Mouse (Mus musculus): ENCODE measurements around the gene Mrto4.
A peak's percentile ranks its signal among the peaks of the same experiment; 100 is the strongest.

The Mrto4 gene

DNA sequence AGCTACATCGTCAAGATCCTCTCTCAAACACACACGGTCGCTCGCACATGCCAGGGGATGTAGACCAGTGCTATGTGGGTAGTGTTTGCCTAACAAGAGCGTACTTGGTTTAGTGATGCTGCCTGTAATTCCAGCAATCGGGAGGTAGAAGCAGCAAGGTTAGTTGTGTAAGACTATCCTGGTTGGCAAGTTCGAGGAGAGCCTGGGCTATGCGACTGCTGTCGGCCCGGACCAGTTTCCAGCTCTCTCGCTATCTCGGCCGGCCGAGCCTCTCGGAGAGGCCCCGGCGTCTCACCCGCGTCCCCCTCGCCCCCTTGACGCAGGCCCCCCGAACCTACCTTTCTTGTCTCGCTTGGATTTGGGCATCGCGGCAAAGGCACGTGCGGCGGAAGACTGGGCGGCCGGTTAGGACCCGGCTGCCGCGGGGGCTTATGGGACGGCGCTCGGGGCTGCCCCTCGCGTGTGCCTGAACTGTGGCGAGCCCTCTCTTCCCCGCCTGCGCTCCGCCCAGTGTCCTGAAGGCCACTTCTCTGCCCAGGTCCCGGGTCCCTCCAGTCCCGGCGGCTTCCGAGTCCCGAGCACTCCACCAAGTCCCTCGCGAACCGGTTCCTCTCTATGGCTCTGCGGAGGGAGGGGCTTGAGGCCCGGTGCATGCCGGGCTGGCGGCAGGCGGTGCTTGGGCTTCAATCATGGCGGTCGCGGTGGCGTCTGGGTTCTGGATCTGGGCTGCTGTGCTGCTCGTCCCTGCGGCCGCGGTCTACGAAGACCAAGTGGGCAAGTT, at the start of gene Mrto4, which contains the start of the genes Emc1 and Ubr4:
TSS of gene Mrto4 (minus strand) at position 646 of the 781 bp plus-strand sequence.
TSS of gene Emc1 (plus strand) at position 657 of the 781 bp plus-strand sequence.
TSS of gene Ubr4 (plus strand) at position 679 of the 781 bp plus-strand sequence.
- DNase-seq (ENCODE audit: low read depth, low spot score), result peak; percentile 89

- no peak for DNase-seq (ENCODE audit: low read depth, low spot score)
Observed at GRCm38 (mm10) chr4:139400487-139400886, 48.1 kb upstream of the Mrto4 start.

GRCm38 (mm10) chr4:139395431-139395830, 43.1 kb upstream of the Mrto4 start:
- no peak for DNase-seq (ENCODE audit: low read depth, low spot score)

DNA sequence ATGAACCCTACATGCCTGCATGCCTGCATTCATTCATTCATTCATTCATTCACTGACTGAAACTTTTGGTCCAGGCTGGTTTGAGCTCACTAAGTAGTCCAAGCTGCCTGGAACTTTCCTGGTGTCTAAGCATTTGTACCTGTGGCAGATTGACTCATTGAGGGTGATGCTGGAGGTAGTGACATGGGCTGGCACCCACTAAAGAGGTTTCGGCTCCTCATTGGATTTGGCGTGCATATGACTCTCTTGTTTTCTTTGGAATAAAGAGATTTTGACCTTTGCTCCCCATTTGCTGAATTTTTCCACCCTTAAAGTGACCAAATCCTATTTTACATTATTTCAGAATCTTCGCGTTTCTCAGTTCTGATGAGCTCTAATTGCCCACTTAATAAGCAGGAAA, 37.2 kb upstream of the Mrto4 start:
- DNase-seq (ENCODE audit: low read depth, low spot score), result no peak

GRCm38 (mm10) chr4:139386869-139387319, 34.5 kb upstream of the Mrto4 start:
- no peak for DNase-seq (ENCODE audit: low read depth, low spot score)

DNA sequence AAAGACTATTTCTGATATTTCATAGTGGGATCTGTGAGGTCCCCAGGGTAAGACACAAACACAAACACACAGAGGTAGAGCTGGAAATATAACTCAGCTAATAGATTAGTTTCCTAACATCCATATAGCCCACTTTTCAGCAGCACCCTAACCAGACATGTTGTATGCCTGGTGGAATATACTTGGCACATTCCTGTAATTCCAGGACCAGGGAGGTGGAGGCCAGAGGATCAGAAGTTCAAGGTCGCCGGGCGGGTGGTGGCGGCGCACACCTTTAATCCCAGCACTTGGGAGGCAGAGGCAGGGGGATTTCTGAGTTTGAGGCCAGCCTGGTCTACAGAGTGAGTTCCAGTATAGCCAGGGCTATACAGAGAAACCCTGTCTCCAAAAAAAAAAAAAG, 33.5 kb upstream of the Mrto4 start:
- DNase-seq (ENCODE audit: low read depth, low spot score), result peak; percentile 79

DNA sequence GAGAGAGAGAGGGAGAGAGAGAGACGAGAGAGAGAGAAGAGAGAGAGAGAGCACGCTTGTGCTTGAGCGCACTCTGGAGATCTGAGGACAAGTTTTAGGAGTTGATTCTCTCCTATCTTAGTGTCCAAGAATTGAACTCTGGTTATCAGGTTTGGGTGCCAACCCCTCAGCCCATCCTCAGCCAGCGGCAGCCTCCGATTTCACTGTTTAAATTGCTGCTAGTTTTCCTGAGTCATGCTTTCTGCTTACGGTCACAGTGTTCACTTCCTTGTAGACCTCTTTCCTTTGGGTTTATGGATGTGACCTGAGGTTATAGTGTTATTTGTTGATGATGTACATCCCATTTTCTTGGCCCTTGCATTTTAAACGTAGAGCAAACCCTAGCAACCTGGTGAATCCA, 29.9 kb upstream of the Mrto4 start:
- DNase-seq (ENCODE audit: low read depth, low spot score), result no peak

GRCm38 (mm10) chr4:139381452-139381845, 29.1 kb upstream of the Mrto4 start:
- no peak for DNase-seq (ENCODE audit: low read depth, low spot score)

GRCm38 (mm10) chr4:139380775-139381451, 28.5 kb upstream of the Mrto4 start:
- peak; percentile 76 for DNase-seq (ENCODE audit: low read depth, low spot score)

DNA sequence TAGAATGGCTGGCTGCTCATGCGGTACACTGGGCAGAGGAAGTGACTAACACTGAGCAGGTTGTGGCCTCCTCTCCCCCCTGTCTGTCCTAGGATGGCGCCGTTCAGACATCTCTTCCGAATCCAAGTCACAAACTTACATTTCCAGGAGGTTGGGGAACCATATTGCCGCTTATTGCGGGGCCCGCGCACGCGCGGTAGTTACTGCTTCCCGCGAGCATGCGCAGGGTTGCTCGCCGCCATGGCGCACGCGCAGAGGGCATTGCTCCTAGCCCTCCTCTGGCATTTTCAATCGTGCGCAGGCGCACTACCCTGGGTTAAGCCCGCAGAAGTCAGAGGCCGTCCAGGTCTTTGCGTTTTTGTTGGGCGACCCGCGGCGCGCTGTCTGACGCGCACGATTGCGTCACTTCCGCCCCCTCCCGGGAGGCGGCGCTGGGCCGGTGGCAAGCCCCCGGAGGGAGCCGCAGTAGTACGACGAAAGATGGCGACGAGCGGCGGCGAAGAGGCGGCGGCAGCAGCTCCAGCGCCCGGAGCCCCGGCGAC, 27.9 kb upstream of the Mrto4 start:
- peak; percentile 99 for DNase-seq (ENCODE audit: low read depth, low spot score)

DNA sequence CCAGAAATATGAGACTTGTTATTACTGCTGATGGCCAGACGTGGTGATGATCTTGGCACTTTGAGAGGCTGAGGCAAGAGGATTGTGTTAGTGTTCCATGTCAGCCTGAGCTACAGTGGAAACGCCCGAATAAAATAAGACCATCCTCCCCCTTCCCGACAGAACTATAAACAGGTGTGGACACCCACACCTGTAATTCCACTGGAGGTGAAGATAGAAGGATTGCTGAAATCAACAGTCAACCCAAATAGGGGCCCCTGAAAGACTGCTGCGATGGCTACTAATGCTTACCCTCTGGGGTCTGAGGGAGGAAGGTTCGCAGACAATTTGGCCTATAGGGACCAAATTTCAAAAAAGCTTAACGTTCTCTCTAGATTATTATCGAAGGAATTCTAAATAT, 27.3 kb upstream of the Mrto4 start:
- no peak for DNase-seq (ENCODE audit: low read depth, low spot score)

DNA sequence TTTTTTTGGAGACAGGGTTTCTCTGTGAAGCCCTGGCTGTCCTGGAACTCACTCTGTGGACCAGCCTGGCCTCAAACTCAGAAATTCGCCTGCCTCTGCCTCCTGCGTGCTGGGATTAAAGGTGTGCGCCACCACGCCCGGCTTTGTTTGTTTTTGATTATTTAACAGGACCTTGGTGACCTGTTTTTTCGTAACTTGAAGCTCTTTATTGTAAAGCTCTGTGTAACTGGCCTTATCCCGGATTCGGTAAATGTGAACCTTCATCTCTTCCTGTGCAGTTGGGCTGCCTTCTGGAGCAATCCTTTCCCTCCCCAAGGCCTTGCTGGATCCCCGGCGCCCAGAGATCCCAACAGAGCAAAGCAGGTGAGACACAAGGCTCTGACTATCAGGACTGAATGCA, 21.2 kb upstream of the Mrto4 start:
- no peak for DNase-seq (ENCODE audit: low read depth, low spot score)

- DNase-seq (ENCODE audit: low read depth, low spot score), result no peak
Observed at GRCm38 (mm10) chr4:139373130-139373529, 20.8 kb upstream of the Mrto4 start.

- DNase-seq (ENCODE audit: low read depth, low spot score), result no peak
Observed at GRCm38 (mm10) chr4:139368038-139368437, 15.7 kb upstream of the Mrto4 start.

DNA sequence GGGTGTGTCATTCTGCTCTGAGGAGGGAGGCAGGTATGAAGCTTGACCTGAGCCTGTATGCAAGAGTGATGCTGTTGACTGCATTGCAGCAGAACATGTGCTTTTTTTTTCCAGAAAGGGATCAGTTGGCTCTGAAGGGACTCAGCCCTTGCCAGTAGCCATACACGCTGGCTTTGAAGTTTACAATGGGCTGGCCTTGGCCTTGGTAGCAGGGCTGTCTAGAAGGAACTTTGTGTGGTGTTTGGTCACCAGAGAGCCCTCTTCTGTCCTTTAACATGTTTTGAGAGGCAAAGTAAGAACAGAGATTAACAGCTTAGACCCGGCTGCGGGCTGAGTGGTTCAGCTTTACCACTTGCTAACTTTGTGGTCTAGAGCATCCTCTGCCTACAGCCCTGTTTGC, 15.0 kb upstream of the Mrto4 start:
- no peak for DNase-seq (ENCODE audit: low read depth, low spot score)

- no peak for DNase-seq (ENCODE audit: low read depth, low spot score)
Observed at GRCm38 (mm10) chr4:139360761-139361548, 8.6 kb upstream of the Mrto4 start.

GRCm38 (mm10) chr4:139357211-139357610, 4.8 kb upstream of the Mrto4 start:
- DNase-seq (ENCODE audit: low read depth, low spot score), result no peak

- DNase-seq (ENCODE audit: low read depth, low spot score), result no peak
Observed at GRCm38 (mm10) chr4:139352832-139353231, 456 bp upstream of the Mrto4 start.

DNA sequence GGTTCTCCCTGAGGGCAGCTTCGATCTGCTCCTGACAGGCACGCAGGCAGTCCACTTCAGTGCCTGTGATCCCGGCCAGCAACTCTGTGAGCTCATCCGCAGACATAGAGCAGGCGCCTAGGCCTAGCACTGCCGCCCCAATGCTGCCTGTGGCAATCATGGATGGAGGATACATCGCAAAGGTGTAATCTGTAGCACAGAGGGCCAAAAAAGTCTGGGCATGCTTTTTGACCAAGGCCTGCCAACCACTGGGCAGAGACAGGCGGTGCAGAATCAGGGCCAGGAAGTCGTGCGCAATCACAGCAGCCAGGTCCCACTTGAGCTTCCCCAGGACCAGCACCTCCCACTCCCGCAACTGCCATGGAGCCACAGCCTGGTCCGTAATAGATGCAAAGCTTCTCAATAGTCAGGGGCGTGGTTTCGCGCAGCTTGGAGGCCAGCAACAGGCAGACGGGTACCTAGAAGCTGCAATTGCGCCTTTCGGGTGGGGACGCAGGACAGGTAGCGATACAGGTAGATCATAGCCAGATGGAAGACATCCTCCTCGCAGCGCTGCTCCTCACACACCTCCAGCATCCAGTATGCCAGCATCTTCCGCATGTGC, 6.9 kb downstream of the Mrto4 start:
- peak; percentile 79 for DNase-seq (ENCODE audit: low read depth, low spot score)

- DNase-seq (ENCODE audit: low read depth, low spot score), result no peak
Observed at GRCm38 (mm10) chr4:139343718-139344117, 8.7 kb downstream of the Mrto4 start.

DNA sequence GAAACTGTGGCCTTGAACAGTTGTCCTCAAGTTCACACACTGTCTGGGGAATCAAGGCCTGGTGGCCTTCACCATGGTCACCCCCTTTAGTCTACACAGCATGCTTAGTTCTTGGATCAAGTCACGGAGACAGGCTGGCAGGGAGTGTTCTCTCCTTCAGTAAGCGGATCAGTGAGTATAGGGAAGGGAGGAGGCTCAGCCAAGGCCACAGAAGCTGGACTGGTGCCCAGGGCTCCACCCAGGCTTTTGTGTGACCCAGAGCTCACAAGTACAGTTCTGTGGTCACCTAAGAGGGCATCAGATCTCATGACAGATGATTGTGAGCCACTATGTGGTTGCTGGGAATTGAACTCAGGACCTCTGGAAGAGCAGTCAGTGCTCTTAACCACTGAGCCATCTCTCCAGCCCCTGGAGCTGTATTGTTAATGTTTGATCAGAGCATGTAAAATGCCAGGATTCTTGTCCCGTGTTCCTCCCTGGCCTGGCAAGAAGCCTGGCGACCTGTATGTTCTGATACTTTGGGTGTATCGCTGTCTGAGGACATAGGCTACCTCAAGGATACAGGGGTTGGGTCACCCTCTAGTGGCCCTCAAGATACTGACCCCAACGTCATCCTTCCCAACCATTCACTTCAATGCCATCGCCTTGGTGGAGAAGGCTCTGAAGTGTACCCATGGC, 10.7 kb downstream of the Mrto4 start:
- no peak for DNase-seq (ENCODE audit: low read depth, low spot score)
